Mouse (Mus musculus): ENCODE results near the gene Rwdd4a.

DNA sequence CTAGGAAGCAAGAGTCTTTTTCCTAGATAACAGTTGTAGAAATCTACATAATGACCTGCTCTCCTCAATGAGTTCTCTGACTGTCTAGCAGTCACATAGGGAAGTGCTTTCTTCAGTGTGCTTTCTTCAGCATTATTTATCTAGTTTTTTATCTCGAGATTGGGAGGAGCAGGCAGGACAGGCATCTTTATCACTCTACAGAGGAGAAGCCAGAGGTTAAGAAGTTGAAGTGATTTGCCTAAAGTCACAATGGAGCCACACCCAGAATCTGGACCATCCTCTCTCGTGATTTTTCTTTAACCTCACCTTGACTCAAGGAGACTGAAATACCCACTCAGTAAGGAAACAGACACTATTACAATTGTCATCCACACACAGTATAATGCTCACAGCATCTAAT, 31.5 kb upstream of the Rwdd4a start:
- TF ChIP-seq ZNF384 (IDR thresholded peaks at IDR 0.05; ENCODE audit: low read depth, low read length) (no peak), ZC3H11A (IDR thresholded peaks at IDR 0.05; ENCODE audit: borderline replicate concordance, low read depth, low read length) (no peak), HCFC1 (IDR thresholded peaks at IDR 0.05; ENCODE audit: borderline replicate concordance, insufficient read depth, low read length) (no peak)

Measured in ES-E14 (cell line).